Mouse (Mus musculus) CH12.LX (cell line): ENCODE data around the gene Sestd1.

ENCODE experiments used
- CHD1 ChIP-seq: IDR thresholded peaks from 2 replicates; pipeline ENCODE4 v1.6.1; 2012; ENCODE audit warnings: low read depth, low read length, improper control_type of control experiment, inconsistent platforms
- CTCF ChIP-seq, 2 experiments: IDR thresholded peaks in 1 of 2; conservative IDR thresholded peaks in 1 of 2; 2 replicates each; pipeline ENCODE4 v1.5.1; 2011 to 2012; ENCODE audit warnings: low read depth in 2 of 2, low read length in 2 of 2, improper control_type of control experiment in 1 of 2, inconsistent platforms in 1 of 2, mild to moderate bottlenecking in 1 of 2, moderate library complexity in 1 of 2
- EP300 ChIP-seq: IDR thresholded peaks from 2 replicates; pipeline ENCODE4 v1.6.1; 2011; ENCODE audit warnings: low read length, improper control_type of control experiment
- MAZ ChIP-seq: IDR thresholded peaks from 2 replicates; pipeline ENCODE4 v1.6.1; 2012; ENCODE audit warnings: low read depth, mild to moderate bottlenecking, inconsistent platforms, low read length, improper control_type of control experiment, moderate library complexity
- NRF1 ChIP-seq: IDR thresholded peaks from 2 replicates; pipeline ENCODE4 v1.6.1; 2014; ENCODE audit warnings: low read depth, mild to moderate bottlenecking, inconsistent platforms, low read length, improper control_type of control experiment, moderate library complexity
- POLR2A ChIP-seq: IDR thresholded peaks from 2 replicates; pipeline ENCODE4 v1.6.1; 2011; ENCODE audit warnings: low read depth, mild to moderate bottlenecking, improper control_type of control experiment, low read length
- TCF12 ChIP-seq: IDR thresholded peaks from 2 replicates; pipeline ENCODE4 v1.6.1; 2014; ENCODE audit warnings: low read depth, mild to moderate bottlenecking, inconsistent platforms, low read length, improper control_type of control experiment
- UBTF ChIP-seq: IDR thresholded peaks from 2 replicates; pipeline ENCODE4 v1.6.1; 2012; ENCODE audit warnings: low read depth, mild to moderate bottlenecking, inconsistent platforms, low read length, improper control_type of control experiment, moderate library complexity
- USF1 ChIP-seq: IDR thresholded peaks from 2 replicates; pipeline ENCODE4 v1.6.1; 2014; ENCODE audit warnings: low read depth, mild to moderate bottlenecking, inconsistent platforms, low read length, improper control_type of control experiment
- ZC3H11A ChIP-seq: IDR thresholded peaks from 2 replicates; pipeline ENCODE4 v1.6.1; 2012; ENCODE audit warnings: low read depth, mild to moderate bottlenecking, inconsistent platforms, low read length, improper control_type of control experiment
- ZMIZ1 ChIP-seq: IDR thresholded peaks from 2 replicates; pipeline ENCODE4 v1.6.1; 2012; ENCODE audit warnings: low read depth, mild to moderate bottlenecking, inconsistent platforms, low read length, improper control_type of control experiment

- TF ChIP-seq CTCF (conservative IDR thresholded peaks at IDR 0.05 in 1 of 2, IDR thresholded peaks at IDR 0.05 in 1 of 2; ENCODE audit: low read depth in 2 of 2, low read length in 2 of 2) (no peak), MAZ (no peak), UBTF (no peak), POLR2A (no peak), ZC3H11A (no peak), EP300 (no peak), USF1 (no peak), ZMIZ1 (no peak), CHD1 (no peak), TCF12 (no peak), NRF1 (no peak)
These were observed 47.8 kb downstream of the Sestd1 start for GRCm38 (mm10) chr2:77232604-77233003.
